In the genomic region with DNA sequence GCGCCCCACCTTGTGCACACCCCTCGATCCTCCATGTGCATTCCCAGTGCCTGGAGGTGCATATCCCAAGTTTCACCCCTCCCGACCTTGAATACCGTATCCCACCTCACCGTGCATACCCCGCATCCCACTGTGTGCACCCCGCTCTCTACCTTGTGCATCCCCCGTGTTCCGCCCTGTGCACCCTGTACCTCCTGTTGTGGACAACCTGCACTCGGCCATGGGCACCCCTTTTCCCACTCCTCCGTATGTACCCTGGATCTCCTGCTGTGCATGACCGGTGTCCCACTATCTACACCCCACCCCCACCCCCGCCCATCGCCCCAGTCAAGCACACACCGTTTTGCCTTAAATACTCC, we compare ENCODE assay signal across 8 mouse cellular contexts. TPM values are rescaled to one million over a fixed set of nuclear protein-coding genes. Genes with fewer than 3 reads are reported as not detected.
DNase-seq lines count a peak whose midpoint lies in the region; ATAC-seq lines count a peak whose summit lies in the region.

No protein-coding gene starts in this region.

- H3K4me2 ChIP-seq in limb, embryonic 11.5 days (ENCODE audit: low read depth, severe bottlenecking): peak overlapping the region; percentile 94
- H3K4me2 ChIP-seq in neural tube, embryonic 14.5 days (ENCODE audit: low read depth, low read length): peak overlapping the region; percentile 92

- no peak overlapping the region for H3K27ac ChIP-seq in limb, embryonic 11.5 days (replicated peaks; ENCODE audit: low read depth, low read length)
- H3K27ac ChIP-seq in neural tube, embryonic 14.5 days (ENCODE audit: low read depth, low read length): no peak overlapping the region

- H3K9ac ChIP-seq in limb, embryonic 11.5 days (ENCODE audit: low read length): peak overlapping the region; percentile 85
- H3K9ac ChIP-seq in neural tube, embryonic 14.5 days (replicated peaks; ENCODE audit: low read depth, low read length): peak overlapping the region; percentile 81

- H3K4me3 ChIP-seq in limb, embryonic 11.5 days (ENCODE audit: low read depth, low read length): peak overlapping the region; percentile 80
- peak overlapping the region; percentile 70 for H3K4me3 ChIP-seq in neural tube, embryonic 14.5 days (ENCODE audit: low read depth, low read length)

- DNase-seq in cerebellum, adult 11 months: peak; percentile 6
- DNase-seq in cerebellum, postnatal 4 days (ENCODE audit: low spot score in 2 of 2): no peak
- DNase-seq in spleen, postnatal 4 days (ENCODE audit: low spot score in 2 of 2): peak; percentile 23 to 70
- DNase-seq in spleen, adult 12 weeks (ENCODE audit: low spot score): no peak
- DNase-seq in limb, embryonic 11.5 days (ENCODE audit: low spot score): no peak
- no peak for DNase-seq in yolk sac, embryonic 10.5 days (ENCODE audit: low spot score)

- H3K9me3 ChIP-seq in limb, embryonic 11.5 days (ENCODE audit: control insufficient read depth, low read length): no peaks in the 10 kb centered on the region
- H3K9me3 ChIP-seq in neural tube, embryonic 14.5 days (ENCODE audit: control insufficient read depth, low read length): no peaks in the 10 kb centered on the region

- peak; percentile 53 for ATAC-seq in limb, embryonic 11.5 days (ENCODE audit: insufficient number of reproducible peaks, low FRiP score, low TSS enrichment, low read depth)
- peak; percentile 60 for ATAC-seq in neural tube, embryonic 14.5 days (ENCODE audit: low read depth)
- ATAC-seq in granulocyte monocyte progenitor cell, adult 5-6 weeks (replicated peaks; ENCODE audit: poor library complexity, severe bottlenecking): no peak

- H3K4me1 ChIP-seq in limb, embryonic 11.5 days (ENCODE audit: control insufficient read depth, insufficient read depth, low read length): peaks cover 9% of the 10 kb centered on the region; the same call in 1 of the 2 replicates
- peaks cover 6% of the 10 kb centered on the region; the same call in 1 of the 2 replicates for H3K4me1 ChIP-seq in neural tube, embryonic 14.5 days (ENCODE audit: control insufficient read depth, insufficient read depth, low read length)

- no peaks in the 10 kb centered on the region for H3K36me3 ChIP-seq in limb, embryonic 11.5 days (ENCODE audit: control insufficient read depth, insufficient read depth, low read length)
- no peaks in the 10 kb centered on the region for H3K36me3 ChIP-seq in neural tube, embryonic 14.5 days (ENCODE audit: control insufficient read depth, insufficient read depth, low read length)

- 3% methylated on average over 15 of the region's 15 CpGs for WGBS in limb, embryonic 11.5 days
- WGBS in neural tube, embryonic 14.5 days: under 1% methylated on average over 15 of the region's 15 CpGs

- no peaks in the 10 kb centered on the region for H3K27me3 ChIP-seq in limb, embryonic 11.5 days (ENCODE audit: control insufficient read depth, insufficient read depth, low read length)
- no peaks in the 10 kb centered on the region for H3K27me3 ChIP-seq in neural tube, embryonic 14.5 days (ENCODE audit: control insufficient read depth, insufficient read depth, low read length)

RNA-seq across cellular contexts. Expression of a gene that starts 0.9 kb away (rescaled TPM):
- 22.4 and 23.0 TPM in 2 replicates for polyA plus RNA-seq in limb, embryonic 11.5 days (2014; fragmentation: Nextera tagmentation; extraction: Ambion mirVana)
- polyA plus RNA-seq in neural tube, embryonic 14.5 days (2014; fragmentation: Nextera tagmentation; extraction: Ambion mirVana): 20.1 and 22.2 TPM in 2 replicates
- total RNA-seq in granulocyte monocyte progenitor cell, adult 5-6 weeks (2014; fragmentation: Nextera tagmentation): 10.4 and 14.2 TPM in 2 replicates
- total RNA-seq in granulocyte monocyte progenitor cell, adult 5-6 weeks (2017): 4.8 and 10.1 TPM in 2 replicates

RNA-seq across cellular contexts. Expression of a gene that starts 42.8 kb away (rescaled TPM):
- 126 and 150 TPM in 2 replicates for polyA plus RNA-seq in limb, embryonic 11.5 days (2014; fragmentation: Nextera tagmentation; extraction: Ambion mirVana)
- 97.1 and 112 TPM in 2 replicates for polyA plus RNA-seq in neural tube, embryonic 14.5 days (2014; fragmentation: Nextera tagmentation; extraction: Ambion mirVana)
- total RNA-seq in granulocyte monocyte progenitor cell, adult 5-6 weeks (2014; fragmentation: Nextera tagmentation): 44.5 and 46.7 TPM in 2 replicates
- 27.7 and 42.5 TPM in 2 replicates for total RNA-seq in granulocyte monocyte progenitor cell, adult 5-6 weeks (2017)

Comparison
In these comparisons a context has a peak if more than half of its experiments do, and no peak if none do; other contexts are left out.
1. DNase-seq: peak in cerebellum, adult 11 months (single experiment) and spleen, postnatal 4 days (2 of 2); none in cerebellum, postnatal 4 days (0 of 2), spleen, adult 12 weeks (single experiment), limb, embryonic 11.5 days (single experiment) and yolk sac, embryonic 10.5 days (single experiment).